Mouse (Mus musculus): ENCODE data around the gene A630095N17Rik.

A630095N17Rik gene

GRCm38 (mm10) chr1:75231664-75232152, at the start of gene A630095N17Rik:
TSS of gene A630095N17Rik (minus strand) at chr1:75232102.
- no peak for DNase-seq (ENCODE audit: low read depth)

GRCm38 (mm10) chr1:75278228-75278627, 46.3 kb upstream of the A630095N17Rik start, which contains the start of gene Resp18:
TSS of gene Resp18 (minus strand) at chr1:75278415.
- DNase-seq (ENCODE audit: low read depth), result no peak

DNA sequence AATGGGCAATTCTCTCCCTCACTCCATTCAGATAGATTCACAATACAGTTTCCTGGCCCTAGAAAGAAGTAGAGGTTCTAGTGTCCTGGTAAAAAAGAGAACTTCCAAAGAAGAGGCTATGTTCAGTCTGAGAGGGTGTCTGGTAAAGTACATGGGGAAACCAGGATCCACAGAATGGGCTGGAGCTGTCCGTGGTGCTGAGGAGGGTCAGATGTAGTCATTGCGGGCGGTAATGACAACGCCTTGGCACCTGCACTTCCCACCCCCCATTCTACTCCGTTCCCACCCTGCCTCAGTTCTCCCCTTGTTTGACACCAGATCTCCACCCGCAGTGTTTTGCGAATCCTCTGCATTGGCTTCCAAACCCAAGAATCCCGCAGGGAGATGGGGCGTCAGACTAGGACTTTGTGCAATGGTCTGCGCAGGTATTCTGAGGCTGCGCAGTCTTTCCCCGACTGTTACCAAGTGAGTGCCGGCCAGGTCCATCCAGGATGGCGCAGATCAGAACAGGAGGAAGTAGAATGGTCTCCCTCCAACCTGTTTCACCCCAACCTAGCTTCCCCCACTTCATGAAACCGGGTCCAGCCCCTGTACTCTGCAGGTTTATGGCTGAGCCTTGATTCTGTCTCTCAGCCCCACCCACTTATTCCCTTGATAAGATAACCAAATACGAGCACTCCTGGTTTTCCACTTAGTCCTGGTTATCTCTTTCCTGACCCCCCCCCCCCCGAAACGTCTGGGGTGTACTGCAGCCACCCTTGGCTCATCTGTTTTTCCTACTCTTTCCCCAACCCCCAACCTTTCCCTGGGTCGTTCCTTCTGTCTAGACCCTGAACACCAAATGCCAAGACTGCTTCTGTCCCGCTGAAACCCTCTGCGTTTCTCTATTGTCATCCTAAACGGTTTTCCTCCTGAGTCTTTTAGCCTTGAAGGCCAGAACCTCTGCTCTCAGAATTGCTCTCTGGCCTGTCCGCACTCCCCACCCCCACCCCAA, 45.6 kb upstream of the A630095N17Rik start:
- peak; percentile 42 for DNase-seq (ENCODE audit: low read depth)

DNA sequence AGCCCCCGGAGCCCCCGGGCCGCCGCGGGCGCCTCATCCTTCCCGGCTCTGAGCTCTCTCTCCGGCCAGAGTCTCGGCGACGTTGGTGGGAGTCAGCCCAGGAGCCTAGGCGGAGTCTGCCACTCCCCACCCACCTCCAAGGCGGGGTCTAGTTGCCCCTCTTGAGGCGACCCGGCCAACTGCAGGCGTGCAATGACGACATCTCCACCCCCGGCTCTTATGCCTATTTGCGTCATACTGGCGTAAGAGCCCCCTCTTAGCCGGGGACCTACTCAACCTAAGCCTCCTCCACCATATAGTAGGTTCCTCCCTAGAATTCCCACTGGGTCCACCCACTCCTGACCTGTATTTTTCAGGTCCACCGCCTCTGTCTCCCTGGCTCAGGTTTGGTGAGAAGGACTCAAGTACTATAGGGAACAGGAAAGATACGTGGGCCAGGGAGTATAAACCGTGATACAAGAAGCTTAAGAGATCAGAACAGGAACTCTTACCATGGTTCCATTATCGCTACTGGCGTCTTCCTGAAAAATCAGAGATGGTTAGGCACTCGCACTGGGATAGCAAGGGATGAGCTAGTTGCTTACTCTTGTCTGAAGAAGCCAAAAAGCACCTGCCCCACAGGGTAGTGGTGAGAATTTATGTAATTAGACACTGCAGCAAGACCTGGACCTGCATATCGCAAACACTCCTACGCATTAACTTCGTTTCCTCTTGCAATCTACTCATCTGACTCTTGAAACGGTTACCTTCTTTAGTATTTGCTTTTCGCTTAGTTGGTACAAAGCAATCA, 32.4 kb upstream of the A630095N17Rik start, which contains the start of gene Ptprn:
Ptprn (minus strand) TSS at position 412 of the 790 bp plus-strand sequence.
- DNase-seq (ENCODE audit: low read depth), result no peak

DNA sequence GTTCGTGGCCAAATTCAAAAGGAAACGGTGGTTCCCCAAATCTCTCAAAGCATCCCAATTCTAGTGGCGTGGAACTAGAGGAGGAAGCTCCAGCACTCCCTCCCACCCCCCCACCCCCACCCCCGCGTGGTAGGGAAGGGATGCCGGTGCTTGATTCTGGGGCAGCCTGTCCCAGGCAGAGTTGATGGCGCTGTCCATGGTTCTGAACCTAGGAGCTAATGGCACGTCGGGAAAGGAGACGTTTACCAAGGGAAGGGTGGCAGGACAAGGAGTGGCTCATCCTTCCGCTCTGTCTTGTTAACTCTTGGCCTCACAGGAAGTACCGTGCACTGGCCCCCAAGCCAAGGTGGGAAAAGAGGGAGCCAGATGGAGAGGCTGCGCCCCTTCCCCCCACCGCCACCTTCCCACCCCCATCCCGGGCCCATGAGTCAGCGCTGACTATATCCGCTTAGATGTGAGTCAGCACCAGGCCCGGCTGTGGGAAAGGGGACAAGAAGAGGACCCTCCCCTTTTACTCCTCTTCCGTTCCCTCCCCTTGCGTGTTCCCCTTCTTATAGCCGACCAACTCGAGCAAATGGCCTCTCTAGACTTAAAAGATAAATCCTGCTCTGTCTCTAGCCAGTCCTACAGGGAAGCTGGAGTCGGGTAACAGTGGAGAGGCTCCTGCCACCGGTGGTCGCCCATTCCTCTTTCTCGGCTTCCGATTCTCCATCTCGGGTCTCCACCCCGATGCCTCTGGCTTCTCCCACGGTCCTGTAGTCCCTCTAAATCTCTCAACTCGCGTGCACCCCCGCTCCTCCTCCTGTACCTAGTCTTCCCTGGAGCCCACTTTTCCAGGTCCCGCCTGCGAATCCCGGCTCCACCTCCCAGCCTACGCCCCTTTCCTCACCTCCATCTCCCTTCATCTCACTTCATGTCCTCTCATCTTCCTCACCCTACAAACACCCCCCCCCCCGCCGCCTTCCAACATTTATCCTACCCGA, 31.4 kb upstream of the A630095N17Rik start:
- DNase-seq (ENCODE audit: low read depth), result peak; percentile 72

GRCm38 (mm10) chr1:75261278-75261677, 29.4 kb upstream of the A630095N17Rik start:
- no peak for DNase-seq (ENCODE audit: low read depth)

GRCm38 (mm10) chr1:75255516-75256046, 23.7 kb upstream of the A630095N17Rik start:
- no peak for DNase-seq (ENCODE audit: low read depth)

DNA sequence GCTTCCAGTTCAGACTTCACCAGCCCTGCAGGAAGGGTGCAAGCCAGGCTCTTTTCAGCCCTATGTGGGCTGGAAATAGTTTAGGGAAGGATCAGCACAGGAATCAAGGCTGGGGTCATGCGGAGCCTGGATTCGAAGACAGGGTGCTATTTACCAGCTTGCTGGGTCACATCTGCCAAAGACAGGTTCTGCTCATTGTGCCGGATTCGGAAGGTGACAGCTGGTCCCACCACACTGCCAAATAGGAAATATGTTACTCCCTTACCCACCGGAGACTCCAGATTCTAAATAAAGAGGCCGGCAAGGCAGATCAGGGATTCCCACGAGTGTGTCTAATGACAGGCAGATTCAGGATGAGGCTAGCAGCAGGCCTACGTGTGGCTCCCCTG, 22.7 kb upstream of the A630095N17Rik start:
- DNase-seq (ENCODE audit: low read depth), result no peak

- peak; percentile 91 for DNase-seq (ENCODE audit: low read depth)
These were observed 22.1 kb upstream of the A630095N17Rik start for GRCm38 (mm10) chr1:75253849-75254624.

DNA sequence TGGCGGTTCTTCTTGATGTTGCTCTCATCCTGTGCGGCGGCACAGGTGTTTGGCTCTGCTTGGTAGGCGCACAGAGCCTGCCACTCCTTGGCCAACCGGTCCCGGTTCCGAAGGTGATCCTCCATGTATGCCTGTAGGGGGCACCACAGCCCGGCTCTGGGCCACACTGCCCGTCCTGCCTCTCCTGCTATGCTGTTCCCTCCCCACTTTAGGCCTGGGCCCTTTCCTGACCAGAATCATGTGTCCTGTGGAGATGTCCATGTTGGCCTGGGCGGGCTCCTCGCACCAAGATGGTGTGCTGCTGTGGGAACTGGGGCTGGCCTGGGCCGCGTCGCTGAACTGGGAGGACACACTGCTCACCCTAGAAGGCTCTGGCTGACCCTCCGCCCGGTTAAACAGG, 21.1 kb upstream of the A630095N17Rik start:
- DNase-seq (ENCODE audit: low read depth), result no peak

- DNase-seq (ENCODE audit: low read depth), result no peak
These were observed 20.4 kb upstream of the A630095N17Rik start for GRCm38 (mm10) chr1:75252308-75252707.

DNA sequence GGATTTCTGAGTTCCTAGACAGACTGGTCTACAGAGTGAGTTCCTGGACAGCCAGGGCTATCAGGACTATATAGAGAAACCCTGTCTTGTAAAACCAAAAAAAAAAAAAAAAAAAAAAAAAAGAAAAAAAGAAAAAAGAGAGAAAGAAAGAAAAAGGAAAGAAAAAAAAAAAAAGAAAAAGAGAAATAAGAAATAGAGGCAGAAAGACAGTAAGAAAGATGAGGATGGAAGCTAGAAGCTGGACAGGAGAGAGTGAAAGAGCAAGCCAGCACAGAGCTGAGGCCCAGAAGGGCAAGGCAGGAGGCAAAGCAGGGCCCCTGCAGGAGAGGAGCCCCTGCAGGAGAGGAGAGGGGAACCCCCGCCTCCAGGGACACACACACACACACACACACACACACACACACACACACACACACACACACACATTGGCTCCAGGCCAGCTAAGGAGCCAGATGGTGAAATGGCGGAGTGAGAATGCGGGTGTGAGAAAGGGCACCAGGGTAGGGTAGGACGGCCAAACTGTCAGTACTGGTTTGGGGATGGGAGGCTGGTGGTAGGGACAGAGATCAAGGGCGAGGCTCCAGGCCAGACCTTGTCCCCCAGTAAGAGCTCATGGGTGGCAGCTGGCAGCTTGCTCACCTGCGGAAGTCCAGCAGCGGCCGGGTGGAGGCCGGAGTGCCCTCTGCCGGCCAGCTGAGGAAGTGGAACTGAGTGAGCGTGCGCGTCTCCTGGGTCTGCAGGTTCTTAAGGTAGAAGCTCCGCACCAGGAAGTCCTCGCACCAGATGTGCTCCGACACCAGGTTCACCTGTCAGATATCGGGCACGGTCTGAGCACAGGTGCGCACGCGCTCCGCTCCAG, 19.4 kb upstream of the A630095N17Rik start:
- DNase-seq (ENCODE audit: low read depth), result peak; percentile 89

GRCm38 (mm10) chr1:75250498-75250897, 18.6 kb upstream of the A630095N17Rik start:
- no peak for DNase-seq (ENCODE audit: low read depth)

DNA sequence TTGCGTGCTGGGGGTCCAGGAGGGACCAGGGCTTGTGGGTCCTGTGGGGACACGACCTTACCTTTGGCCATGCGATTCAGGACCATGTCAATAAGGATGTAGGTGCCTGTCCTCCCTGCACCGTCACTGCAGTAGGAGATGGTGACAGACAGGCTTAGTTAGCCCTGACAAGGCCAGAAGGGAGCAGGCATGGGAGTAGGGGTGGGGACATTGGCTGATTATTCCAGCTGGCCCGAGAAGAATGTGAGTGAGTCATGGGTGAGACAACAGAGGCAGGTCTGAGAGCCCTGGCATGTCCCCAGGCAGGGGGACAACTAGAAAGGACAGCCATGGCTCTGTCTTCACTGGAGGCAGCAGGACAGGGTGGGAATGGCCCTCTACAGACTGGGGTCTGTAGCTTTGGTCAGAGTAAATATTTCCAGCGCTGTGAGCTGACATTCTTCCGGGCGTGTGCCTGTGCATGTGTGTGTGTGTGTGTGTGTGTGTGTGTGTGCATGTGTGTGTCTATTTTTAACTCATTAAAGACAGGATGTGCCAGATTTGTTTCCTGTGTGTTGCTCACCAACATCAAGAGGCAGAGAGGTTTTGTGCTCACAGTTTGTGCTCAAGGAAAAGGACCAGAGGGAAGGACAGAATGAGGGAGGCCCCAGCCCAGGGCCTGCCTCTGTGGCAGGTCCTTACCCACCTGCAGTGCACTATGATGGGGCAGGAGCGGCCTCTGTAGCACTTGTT, 16.3 kb upstream of the A630095N17Rik start:
- DNase-seq (ENCODE audit: low read depth), result peak; percentile 50

DNA sequence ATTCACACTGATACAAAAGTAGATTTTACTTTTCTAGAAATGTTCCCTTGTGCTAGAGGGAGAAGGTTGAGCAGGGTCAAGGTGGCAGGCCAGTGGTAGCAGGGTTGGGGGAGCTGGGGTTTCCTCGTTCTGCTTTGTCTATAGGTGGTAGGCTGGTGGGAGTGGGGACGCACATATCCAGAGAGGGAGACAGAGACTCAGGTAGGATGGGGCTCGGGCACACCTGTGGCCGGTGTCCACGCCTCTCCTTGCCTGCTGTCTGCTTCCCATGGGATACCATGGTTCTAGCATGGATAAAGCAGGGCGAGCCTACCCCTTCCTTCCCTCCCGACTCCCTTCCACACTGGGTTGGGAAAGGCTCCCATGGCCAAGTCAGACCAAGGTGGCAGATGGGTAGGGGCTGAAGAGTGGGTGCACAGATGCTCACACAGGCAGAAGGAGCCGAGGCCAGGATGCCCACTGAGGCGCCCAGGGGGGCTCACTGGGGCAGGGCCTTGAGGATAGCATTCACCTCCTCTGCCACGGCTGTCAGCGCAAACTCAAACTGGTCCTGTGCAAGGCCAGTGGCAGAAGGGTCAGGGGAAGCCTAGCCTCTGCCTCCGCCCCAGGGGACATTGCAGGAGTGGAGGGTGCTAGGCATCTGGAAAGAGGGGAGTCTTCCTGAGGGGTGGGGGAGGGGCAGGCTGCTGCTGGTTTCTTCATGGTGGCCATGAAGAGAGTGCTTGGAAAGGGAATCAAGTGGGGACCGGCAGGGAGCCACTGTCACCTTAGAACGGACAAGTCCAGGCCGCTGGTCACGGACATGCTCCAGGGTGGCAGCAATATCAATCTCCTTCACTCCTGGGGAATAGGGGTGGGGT, 15.4 kb upstream of the A630095N17Rik start:
- DNase-seq (ENCODE audit: low read depth), result no peak

GRCm38 (mm10) chr1:75244836-75245235, 12.9 kb upstream of the A630095N17Rik start:
- DNase-seq (ENCODE audit: low read depth), result peak; percentile 57

DNA sequence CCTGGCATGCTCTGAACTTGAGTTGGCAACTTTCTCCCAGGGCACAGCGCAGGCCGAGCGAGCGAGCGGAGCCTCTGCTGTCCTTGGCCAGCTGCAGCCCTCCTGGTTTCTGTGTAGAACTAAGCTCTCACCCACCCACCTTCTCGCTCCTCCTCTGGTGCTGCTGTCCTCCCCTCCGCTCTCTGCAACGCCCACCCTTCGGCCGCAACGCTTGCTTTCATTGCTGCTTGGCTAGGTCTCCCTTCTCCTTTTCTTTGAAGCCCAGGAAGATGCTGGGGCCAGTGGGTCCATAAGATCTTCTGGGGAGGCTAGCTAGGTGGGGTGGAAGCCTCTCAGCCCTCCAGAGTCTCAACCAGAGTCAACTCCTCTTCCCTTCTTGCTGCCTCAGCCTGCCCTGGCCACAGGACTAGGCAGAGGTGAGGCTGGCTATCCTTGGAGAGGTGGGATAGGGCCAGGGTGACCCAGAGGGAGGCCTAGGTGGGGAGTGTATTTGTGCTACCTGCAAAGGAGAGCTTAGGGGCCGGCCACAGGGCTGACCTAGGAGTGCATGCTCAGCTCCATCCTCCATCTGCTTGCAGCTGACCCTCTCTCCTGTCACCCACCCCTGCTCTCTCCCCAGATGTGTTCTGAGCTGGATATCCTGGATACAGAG, 12.4 kb upstream of the A630095N17Rik start:
- no peak for DNase-seq (ENCODE audit: low read depth)

Measured in induced T-regulatory cell, adult 2 months (primary cell).